Mouse (Mus musculus): ENCODE measurements around the gene Shisa2.
"Not testable (repeated sequence)": the region's sequence is repeated elsewhere in the genome, so short reads cannot be mapped to it uniquely, and the experiment has no call there.

Gene Shisa2

DNA sequence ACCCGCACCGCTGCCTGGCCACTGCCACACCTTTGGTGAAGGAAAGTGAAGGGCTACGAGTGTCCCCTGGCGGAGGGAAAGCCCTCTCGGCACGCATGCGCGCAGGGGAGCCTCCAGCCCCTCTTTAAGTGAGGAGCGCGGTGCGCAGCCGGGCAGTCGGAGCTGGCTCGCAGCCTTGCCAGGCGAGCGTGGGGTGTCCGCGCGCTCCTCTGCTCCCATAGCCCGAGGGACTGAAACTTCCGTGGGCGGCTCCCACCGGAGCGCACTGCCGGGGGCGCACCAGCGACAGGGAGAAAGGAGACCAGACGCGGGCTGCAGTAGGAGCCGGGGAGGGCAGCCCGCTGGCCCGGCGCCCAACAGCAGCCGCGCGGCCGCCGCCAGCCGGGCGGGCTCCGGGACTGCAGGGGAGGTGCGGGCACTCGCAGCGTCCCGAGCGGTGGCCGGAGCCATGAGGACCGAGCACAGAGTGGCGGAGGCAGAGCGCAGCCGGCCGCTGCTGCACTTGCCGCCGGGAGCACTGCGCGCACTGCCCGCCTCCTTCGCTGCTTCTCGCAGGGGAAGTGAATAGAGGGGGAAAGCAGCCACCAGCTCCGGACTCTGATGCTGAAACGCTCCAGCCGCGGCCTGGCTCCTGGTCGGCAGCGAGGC, at the start of gene Shisa2:
Gene Shisa2 (plus strand): TSS at position 151 of the 648 bp plus-strand sequence.
- peak; percentile 86 for DNase-seq (ENCODE audit: low read depth, low spot score)

DNA sequence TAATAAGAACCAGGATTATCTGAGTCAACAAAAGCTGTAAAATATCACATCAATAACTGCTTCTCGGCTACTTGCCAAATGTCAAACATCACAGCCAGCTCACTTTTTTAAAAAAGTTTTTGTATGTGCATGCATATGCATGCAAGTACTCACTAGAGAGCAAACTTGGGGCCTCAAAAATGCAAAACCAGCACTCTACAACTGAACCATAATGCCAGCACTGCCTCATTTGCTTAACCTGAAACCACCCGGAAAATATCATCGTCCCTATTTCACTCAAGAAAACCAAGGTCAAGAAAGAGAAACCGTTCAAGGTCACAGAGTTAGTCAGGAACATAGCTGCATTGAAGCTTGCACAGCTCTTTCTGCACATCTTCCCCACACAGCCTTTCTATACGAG, 48.7 kb upstream of the Shisa2 start:
- no peak for DNase-seq (ENCODE audit: low read depth, low spot score)

DNA sequence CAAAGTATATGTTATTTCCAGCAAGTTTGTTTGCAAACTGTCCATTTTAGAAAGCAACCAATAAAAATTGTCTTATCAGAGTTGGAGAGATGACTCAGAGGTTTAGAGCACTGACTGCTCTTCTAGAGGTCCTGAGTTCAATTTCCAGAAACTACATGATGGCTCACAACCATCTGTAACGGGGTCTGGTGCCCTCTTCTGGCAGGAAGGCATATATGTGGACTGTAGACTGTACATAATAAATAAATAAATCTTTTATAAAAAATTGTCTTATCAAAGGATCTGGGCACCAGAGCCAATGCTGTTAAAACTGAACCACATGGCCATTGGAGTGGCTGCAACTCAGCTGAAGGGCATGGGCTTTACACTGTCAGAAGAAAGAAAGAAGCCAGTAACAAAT, 34.5 kb upstream of the Shisa2 start:
- no peak for DNase-seq (ENCODE audit: low read depth, low spot score)

DNA sequence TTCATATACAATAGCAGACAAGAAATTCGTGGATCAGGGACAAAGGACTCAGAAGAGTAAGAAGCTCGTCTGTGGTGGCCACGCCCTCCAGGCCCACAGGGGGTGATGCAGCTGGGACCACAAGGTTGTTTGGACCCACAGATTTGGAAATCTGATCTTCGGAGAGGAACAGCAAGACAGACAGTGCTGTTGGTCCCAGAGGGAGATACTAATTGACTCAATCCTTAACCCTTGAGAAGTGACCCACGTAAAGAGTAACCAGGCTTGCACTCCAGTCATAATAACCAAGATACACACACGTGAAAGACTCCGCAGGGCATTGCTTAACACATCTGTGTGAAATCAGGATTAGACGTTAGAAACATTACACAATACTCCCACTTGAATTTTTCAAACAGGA, 33.2 kb upstream of the Shisa2 start:
- DNase-seq (ENCODE audit: low read depth, low spot score) = no peak

DNA sequence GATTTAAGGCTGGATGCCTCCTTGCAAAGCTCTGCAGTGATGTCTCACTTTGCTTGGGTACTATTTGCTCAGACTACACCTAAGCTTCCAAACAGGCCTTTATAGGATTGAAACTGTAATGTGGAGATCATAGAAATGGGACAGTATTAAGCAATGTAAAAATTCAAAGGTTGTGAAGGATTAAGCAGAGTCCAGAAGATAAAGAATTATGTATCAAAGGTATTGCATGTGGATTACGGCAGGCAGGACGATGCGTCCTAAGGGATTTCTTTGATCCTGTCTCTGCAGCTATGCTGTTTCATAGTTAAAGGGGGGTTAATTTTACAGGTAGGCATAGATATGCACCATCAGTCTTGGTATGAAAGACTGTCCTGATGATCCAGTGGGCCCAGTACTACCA, 32.5 kb upstream of the Shisa2 start:
- DNase-seq (ENCODE audit: low read depth, low spot score) = no peak

DNA sequence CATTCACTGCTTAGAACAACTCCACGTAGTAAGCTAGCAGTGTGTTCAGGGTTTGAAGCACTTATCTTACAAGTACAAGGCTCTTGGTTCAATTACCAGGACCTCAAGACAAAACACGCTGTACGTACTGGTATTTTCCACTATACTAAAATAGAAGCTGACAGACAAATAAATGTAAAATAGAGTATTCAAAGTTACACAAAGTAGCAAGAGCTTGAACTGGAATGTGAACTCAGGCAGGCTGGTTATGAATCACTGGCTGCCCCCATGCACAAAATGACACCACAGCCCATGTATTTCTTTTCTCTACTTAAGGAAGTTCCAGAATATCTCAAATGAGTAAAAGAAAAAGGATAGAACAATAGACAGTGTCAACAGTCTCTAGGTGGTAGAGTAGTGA, 30.1 kb upstream of the Shisa2 start:
- no peak for DNase-seq (ENCODE audit: low read depth, low spot score)

DNA sequence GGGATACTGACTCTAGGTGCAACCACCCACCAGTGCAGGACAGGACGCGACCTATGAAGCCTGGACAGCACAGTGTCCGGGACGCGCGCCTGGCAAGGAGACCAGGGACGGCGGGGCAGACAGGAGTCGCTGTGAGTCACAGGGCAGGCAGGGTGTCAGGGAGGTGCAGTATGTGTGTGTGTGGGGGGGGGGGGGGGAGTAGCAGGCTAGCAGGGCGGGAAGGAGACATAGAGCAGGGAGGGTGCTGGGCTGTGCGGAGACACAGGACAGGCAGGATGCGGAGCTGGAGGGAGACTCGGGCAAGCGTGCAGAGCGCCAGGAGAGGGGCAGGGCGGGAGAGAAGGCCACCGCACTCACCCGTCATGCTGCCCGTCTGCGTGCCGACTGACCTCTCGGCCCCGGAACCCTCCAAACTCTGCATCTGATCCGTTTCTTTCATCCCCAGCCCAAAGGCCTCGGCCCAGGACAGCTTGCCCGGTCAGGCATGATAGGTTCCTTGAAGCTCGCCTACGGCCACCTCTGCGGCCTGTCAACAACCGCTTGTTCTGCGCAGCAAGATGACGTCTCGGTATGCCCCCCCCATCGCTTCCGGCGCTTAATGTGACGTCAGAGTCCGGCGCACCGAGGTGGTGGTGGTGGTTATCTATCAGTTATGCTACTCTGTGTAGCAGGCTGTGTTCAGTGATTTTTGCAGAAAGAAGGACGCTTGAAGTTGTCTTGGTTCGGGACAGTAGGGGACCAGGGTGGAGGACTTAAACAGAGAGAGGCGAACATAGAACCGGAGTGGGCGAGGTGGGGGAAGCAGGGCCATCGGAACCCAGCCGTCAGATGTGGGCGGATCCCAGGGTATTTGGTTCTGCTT, 27.5 kb upstream of the Shisa2 start, which contains the start of gene Cdadc1:
Gene Cdadc1 (minus strand): TSS at position 562 of the 862 bp plus-strand sequence.
- DNase-seq (ENCODE audit: low read depth, low spot score) = peak; percentile 87

DNA sequence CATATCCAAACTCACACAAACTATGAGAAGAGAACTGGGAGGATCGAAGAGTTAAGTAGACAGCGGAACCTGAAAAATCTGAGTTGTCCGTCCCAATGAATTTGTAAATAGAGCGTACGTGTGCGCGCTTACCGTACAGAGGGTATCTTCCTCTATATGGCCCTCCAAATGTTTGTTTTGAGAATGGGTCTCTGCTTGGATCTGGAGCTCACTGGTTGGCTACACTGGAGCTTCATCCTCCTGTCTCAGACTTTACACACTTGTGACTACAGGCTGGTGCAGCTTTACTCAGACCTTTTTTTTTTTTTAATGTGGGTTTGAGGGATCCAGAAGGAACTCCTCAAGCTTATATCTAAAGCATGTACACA, 26.9 kb upstream of the Shisa2 start:
- no peak for DNase-seq (ENCODE audit: low read depth, low spot score)

DNA sequence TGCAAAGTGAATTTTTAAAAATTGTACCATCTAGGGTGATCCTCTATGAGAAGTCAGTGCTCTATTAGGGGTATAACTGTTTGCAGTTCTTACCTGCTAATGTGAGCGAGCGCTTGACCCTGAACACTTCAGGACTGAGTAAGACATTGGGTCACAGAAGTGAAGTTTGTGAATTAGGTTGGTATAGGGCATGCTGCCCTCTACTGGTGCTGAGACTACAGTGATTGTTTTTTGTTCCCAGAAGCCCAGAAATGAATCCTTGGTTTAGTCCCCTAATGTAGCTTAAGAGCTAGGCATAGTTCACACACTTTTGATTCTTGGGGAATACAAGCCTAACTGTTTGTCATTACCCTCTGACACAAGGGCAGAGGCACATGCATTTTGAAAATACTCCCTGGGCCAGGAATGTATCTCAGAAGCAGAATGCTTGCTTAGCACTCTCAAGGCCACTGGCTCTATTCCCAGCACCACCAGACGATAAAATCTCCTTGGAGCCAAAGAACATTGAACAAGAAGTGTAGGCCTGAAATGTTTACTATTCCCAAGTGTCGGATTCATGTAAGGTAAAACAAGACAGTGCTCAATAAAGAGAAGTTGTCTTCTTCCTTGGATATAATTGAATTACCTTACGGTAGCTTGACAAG, 21.0 kb upstream of the Shisa2 start:
- DNase-seq (ENCODE audit: low read depth, low spot score) = no peak

DNA sequence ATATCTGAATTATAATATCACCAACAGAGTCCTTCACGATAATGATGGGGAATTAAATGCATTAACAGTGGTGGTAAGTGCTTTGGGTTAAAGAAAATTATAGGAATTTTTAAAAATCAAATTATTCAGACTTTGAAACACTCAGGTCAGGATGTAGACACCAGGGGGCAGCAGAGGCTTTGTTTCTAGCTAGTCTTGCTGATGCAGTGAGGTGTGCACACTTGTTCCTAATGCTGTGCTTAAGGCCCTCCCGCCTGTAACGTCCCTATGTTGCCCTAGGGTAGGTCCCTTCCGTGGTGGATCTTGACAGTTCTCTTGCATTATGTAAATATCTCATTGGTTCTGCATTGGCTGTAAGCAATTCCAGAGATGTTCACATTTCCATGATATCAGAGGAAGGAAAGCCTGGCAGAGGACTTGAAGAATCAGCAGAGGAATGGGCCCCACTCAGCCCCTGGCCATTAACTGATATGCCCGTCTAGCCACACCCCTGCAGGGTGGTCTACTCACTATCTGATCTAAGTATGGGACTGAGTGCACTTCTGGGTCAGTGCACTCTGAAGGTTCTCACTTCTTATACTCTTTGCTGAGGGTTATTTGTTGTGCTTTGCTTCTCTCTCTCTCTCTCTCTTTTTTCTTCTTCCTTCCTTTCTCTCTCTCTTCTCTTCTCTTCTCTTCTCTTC, 19.3 kb upstream of the Shisa2 start:
- no peak for DNase-seq (ENCODE audit: low read depth, low spot score)

DNA sequence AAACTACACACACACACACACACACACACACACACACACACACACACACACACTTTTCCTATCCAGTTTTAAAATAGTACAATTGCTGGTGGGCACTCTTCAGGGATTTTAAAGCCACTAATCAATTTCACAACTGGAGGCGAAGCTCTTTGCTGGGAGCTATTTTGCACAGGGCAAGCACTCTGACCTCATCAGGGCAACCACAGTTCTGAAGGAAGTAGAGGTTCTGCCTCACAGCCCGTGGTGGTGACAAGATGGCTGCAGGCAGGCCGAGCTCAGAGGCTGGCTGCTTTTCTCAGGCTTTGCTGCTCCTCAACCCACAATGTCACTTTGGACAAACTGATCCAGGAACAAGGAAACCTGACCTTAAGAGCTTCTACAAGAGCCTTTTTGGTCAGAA, 18.1 kb upstream of the Shisa2 start:
- DNase-seq (ENCODE audit: low read depth, low spot score) = no peak

DNA sequence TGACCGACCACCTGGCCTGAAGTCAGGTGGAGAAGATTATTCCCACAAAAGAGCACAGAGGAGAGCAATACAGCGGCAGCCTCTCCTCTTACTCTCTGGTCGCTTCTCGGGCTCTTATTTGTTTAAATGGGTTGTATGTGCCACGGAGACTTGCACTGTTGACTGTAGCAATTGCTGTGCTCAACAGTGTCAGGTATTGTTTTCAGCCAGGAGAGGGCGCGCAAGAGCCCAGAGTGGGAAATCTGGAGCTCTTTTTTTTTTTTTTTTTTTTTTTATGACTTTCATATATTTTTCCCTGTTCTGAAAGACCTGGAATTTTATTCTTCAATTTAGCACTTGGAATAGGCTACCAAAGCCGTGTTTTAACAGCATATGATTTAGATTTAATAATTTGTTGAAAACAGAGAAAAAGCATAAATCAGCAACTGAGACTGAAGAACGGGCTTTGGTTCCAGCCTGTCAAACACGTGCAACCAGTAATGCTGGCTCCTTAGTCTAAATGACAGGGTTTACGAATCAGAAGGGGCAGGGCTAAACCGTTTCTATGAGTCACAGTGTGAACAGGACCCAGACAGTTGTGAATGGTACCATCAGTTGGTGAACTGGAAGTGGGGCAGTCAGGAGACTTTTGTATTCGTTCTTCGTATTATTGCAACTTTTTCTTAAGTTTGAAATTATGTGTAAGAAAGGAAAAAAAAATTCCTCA, 12.0 kb upstream of the Shisa2 start:
- no peak for DNase-seq (ENCODE audit: low read depth, low spot score)

DNA sequence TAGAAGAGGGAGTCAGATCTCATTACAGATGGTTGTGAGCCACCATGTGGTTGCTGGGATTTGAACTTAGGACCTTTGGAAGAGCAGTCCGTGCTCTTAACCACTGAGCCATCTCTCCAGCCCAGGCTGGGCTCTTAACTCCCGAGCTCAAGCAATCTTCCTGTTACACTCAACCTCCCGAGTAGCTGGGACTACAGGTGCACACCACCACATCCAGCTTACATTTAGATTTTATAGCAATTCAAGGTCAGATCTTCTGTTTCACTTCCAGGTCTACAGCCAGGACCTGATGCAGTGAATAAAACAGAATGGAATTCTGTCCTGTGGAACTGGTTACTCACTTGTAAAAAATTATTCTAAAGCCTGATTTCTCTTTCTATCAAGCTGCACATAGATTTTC, 11.0 kb upstream of the Shisa2 start:
- DNase-seq (ENCODE audit: low read depth, low spot score) = not testable (repeated sequence)

DNA sequence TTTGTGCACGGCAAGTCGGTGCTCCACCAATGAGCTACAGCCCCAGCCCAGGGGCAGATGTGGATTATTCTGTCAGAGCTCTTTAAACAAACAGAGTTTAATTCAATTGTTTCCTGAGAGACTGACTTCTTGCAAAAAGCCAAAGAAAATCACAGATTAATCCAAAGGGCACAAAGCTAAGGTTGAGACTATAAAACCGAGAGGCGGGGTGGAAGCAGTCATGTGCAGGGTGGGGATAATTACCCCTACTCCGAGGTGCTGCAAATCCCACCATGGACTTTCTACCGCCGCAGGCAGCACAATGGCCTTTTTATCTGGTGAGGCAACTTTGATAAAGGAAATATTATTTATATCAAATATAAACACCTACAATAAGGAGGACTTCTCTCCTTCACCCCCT, 8.3 kb upstream of the Shisa2 start:
- no peak for DNase-seq (ENCODE audit: low read depth, low spot score)

DNA sequence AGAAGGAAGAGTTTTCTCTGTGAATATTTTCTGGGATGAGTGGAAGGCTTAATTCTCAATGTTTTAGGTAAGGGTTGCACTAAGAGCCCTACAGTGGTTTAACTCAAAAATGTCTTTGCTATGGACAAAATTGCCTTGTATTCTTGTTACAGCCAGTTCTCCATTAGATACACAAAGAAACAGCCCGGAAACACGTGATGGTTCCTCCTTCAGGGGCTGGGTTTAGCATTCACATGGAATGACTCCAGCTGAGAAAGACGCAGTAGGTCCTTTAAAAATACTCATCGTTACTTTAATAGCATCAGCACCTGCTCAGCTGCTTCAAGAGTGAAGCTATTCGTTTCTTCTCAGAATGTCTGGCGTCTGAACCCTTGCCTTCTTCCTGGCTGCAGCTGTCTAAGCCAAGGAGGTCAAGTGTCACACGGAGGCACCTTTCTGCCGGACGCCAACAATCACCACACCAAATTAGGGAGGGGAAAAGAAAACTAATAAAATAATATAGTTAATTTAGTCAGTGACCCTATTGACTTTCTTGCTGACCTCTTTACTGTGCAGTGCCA, 702 bp upstream of the Shisa2 start:
- DNase-seq (ENCODE audit: low read depth, low spot score) = no peak

DNA sequence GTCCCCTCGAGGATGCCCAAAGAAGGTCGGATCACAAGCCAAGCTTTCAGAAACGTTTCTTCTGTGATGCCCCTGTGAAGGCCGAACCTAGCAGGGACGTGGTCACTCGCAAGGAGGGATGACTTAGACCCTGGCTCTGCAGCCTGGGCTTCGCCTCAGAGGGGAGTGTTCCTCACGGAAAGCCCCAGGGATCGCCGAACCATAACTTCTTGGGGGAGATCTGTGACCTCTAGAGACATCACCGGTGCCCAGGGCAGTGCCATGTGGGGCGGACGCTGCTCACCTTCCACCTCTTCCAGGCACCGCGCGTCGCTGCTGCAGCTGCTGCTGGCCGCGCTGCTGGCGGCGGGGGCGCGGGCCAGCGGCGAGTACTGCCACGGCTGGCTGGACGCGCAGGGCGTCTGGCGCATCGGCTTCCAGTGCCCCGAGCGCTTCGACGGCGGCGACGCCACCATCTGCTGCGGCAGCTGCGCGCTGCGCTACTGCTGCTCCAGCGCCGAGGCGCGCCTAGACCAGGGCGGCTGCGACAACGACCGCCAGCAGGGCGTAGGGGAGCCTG, 777 bp downstream of the Shisa2 start:
- DNase-seq (ENCODE audit: low read depth, low spot score) = no peak

DNA sequence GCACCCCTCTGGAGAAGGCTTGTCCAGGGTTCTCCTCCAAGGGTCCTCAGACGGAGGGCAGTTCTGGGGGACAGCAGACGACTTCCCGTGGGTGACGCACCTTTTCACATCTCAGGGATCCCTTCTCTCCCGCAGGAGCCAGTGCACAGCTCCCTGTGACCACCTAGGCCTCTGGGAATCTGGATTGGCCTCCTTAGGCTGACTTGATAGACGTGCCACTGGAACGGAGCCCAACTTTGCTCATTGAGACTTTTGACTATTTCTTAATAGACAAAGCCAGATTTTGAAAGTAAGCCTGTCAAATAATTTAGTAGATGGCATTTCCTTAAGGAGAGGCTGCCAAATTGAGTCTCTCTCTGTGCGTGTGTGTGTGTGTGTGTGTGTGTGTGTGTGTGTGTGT, 1.6 kb downstream of the Shisa2 start:
- DNase-seq (ENCODE audit: low read depth, low spot score) = no peak

DNA sequence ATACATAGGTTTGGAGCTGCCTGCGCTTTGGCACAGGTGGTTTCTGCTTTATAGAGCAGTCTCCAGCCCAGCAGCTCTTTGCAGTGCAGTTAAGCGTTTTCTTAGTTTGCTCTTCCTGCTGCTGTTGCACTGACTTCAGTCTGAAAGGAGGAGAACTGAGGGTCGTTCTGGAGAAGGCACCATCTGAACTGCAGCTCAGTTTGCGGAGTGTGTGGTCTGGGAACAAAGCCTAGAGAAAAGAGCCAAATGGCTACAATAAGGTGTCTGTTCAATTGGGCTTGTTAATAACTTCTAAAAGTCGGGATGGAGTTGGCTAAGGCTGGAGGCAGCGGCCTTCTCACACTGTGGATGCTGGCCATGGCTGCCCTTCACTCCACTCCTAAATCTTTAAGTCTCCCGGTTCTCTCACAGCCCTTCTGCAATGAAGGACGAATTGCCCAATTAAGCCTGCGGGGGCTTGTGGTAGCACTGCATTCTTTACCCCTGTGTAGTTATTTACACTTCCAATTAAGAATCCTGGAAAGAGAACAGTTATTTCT, 2.1 kb downstream of the Shisa2 start:
- DNase-seq (ENCODE audit: low read depth, low spot score) = no peak

DNA sequence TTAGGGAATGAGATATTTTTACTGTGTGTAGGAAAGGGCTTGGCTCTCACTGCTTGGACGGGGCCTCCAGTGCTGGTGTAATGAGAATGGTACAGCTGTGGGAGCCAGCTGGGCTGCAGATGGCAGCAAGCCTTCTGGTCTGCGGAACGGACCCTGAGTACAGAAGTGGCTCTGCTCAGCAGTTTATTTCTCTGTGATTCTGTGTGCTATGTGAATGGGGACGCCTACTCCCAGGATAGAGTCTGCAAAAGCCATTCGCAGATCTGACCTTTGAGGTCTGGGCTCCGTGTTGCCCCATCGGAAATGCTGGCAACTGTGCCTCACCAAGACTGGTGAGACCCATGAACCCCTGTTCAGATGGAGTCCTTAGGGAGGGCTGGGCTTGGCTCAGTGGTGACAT, 2.7 kb downstream of the Shisa2 start:
- no peak for DNase-seq (ENCODE audit: low read depth, low spot score)

DNA sequence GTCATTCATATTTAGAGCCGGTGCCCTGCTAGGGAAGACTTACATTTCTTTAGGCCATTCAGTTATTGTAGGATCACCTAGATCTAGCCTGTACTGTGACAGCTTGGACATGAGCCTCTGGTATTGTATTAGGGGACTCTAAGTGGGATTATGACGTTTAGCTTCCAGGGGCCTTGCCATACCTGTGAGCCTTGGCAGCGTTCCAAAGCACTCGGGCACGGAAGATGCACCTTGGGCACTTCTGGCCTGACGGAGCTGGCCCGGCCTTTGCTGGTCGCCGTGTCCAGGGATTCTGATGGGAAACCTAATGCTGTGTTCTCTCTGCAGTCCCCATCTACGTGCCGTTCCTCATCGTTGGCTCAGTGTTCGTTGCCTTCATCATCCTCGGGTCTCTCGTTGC, 4.2 kb downstream of the Shisa2 start:
- no peak for DNase-seq (ENCODE audit: low read depth, low spot score)

DNA sequence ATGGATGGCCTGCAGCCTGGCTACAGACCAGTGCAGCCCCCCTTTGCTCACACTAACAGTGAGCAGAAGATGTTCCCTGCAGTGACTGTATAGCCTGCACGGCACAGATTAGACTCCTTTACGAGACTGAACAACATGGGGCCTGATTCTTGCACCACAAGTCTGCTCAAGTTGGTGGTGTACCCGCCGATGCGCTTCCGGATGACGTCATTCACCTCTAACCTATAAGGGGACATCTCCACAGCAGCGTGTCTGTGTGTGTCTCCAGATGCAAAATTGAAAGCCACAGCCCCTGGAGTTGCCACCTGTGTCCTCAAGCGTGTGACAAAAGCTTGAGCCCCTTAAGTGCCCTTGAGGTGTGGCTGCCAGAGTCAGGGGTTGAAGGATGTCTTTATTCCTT, 5.0 kb downstream of the Shisa2 start:
- DNase-seq (ENCODE audit: low read depth, low spot score) = no peak

Data from retina, postnatal 7 days (tissue).